11 mouse cellular contexts compared by ENCODE assay signal in the genomic region with DNA sequence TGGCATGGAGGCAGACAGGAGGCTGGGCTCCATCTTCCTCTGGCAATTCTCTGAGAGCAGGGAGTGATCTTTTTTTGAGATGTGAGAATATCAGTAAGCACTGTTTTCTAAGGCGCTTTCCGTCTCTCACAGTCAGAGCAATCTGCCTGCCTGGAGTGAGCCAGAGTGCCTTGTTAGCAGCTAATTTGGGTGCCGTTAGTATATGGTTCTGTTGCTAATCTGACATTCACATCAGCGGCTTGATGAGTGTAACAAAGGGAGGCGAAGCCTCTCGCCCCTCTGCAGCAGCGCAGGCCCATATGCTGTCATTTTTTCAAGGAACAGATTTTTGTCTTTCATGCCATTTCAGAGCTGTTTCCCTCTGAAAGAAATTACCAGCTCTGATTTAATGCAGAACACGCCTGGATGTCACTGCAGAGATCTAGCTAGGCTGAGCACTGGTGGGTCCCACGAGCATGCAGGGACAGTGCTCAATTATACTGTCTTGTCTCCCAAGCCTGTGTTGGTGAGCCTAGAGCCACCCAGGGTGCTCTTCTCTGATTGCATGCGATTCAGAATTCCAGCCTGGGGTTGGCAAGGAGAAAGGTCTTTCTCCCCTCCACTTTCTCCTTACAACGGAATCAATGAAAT.
A peak's percentile ranks its signal among the peaks of the same experiment; 100 is the strongest.
DNase-seq lines count a peak whose midpoint lies in the region; ATAC-seq lines count a peak whose summit lies in the region.
"Had no signal": no experiment of that assay in that cellular context is flagged by ENCODE, and none has a peak within 500 bp of the region (broad histone marks: within the 10 kb centered on the region; RNA-seq: fewer than 3 reads in every experiment).

No protein-coding gene starts in this region.

- H3K36me3 ChIP-seq in hindbrain, embryonic 11.5 days (ENCODE audit: control insufficient read depth, insufficient read depth, low read length): no peaks in the 10 kb centered on the region
- H3K36me3 ChIP-seq in liver, embryonic 12.5 days: no peaks in the 10 kb centered on the region
- H3K36me3 ChIP-seq: stomach, embryonic 15.5 days had no signal

- H3K27ac ChIP-seq in hindbrain, embryonic 11.5 days (ENCODE audit: low read depth, low read length): peak overlapping the region; percentile 9; the same call in 1 of the 2 replicates
- H3K27ac ChIP-seq in liver, embryonic 12.5 days: no peak overlapping the region
- H3K27ac ChIP-seq: stomach, embryonic 15.5 days had no signal

- no peaks in the 10 kb centered on the region for H3K9me3 ChIP-seq in hindbrain, embryonic 11.5 days (ENCODE audit: control insufficient read depth, low read length)
- H3K9me3 ChIP-seq in liver, embryonic 12.5 days (replicated peaks): no peaks in the 10 kb centered on the region
- H3K9me3 ChIP-seq: stomach, embryonic 15.5 days had no signal

- H3K4me3 ChIP-seq in hindbrain, embryonic 11.5 days (ENCODE audit: low read depth, low read length): no peak overlapping the region
- H3K4me3 ChIP-seq in liver, embryonic 12.5 days: no peak overlapping the region
- H3K4me3 ChIP-seq: stomach, embryonic 15.5 days had no signal

- peak; percentile 53 to 61 for DNase-seq in left cerebral cortex, adult 9 months (ENCODE audit: low spot score in 2 of 2)
- DNase-seq in left cerebral cortex, adult 11 months (ENCODE audit: low spot score): no peak
- DNase-seq in hindbrain, embryonic 11.5 days (ENCODE audit: low spot score): no peak
- peak; percentile 59 to 61 for DNase-seq in left cerebral cortex, postnatal 36 days (ENCODE audit: low spot score in 2 of 2)
- DNase-seq in right cerebral cortex, postnatal 25 days: peak; percentile 66
- no peak for DNase-seq in retina, postnatal 1 day
- DNase-seq in urinary bladder, postnatal 14 days (ENCODE audit: low spot score): no peak
- DNase-seq: B cell, adult 2 months had no signal

- no peak overlapping the region for H3K4me2 ChIP-seq in hindbrain, embryonic 11.5 days (replicated peaks; ENCODE audit: low read depth, low read length)
- H3K4me2 ChIP-seq in liver, embryonic 12.5 days: no peak overlapping the region
- H3K4me2 ChIP-seq: stomach, embryonic 15.5 days had no signal

- no peak for ATAC-seq in hindbrain, embryonic 11.5 days (ENCODE audit: low FRiP score)
- ATAC-seq in liver, embryonic 12.5 days: no peak
- ATAC-seq: lung, postnatal 0 days had no signal

- H3K27me3 ChIP-seq in hindbrain, embryonic 11.5 days (ENCODE audit: control insufficient read depth, insufficient read depth, low read length): no peaks in the 10 kb centered on the region
- peaks cover 7% of the 10 kb centered on the region for H3K27me3 ChIP-seq in liver, embryonic 12.5 days (replicated peaks)
- H3K27me3 ChIP-seq: stomach, embryonic 15.5 days had no signal

- intact Hi-C loops in left cerebral cortex, postnatal 36 days (cut with DNase I): loop anchor here (5.0 kb wide), 1 partner anchor 32 kb away; no protein-coding TSS in a partner anchor

- WGBS in hindbrain, embryonic 11.5 days: 73% methylated on average over 11 of the region's 11 CpGs
- WGBS in liver, embryonic 12.5 days (ENCODE audit: insufficient replicate concordance): 57% methylated on average over 11 of the region's 11 CpGs

- H3K9ac ChIP-seq in hindbrain, embryonic 11.5 days (ENCODE audit: low read depth, low read length): no peak overlapping the region
- H3K9ac ChIP-seq in liver, embryonic 12.5 days: no peak overlapping the region
- H3K9ac ChIP-seq: stomach, embryonic 15.5 days had no signal

- peaks cover 4% of the 10 kb centered on the region; the same call in 1 of the 2 replicates for H3K4me1 ChIP-seq in hindbrain, embryonic 11.5 days (replicated peaks; ENCODE audit: control insufficient read depth, insufficient read depth, low read length)
- no peaks in the 10 kb centered on the region for H3K4me1 ChIP-seq in liver, embryonic 12.5 days

Comparison
In these comparisons a context has a peak if more than half of its experiments do, and no peak if none do; other contexts are left out.
1. DNase-seq: peak in left cerebral cortex, adult 9 months (2 of 2), left cerebral cortex, postnatal 36 days (2 of 2) and right cerebral cortex, postnatal 25 days (single experiment); none in left cerebral cortex, adult 11 months (single experiment), hindbrain, embryonic 11.5 days (single experiment), retina, postnatal 1 day (single experiment) and urinary bladder, postnatal 14 days (single experiment).